Mouse (Mus musculus): ENCODE measurements around the gene Heatr4. TPM values are rescaled to one million over a fixed set of nuclear protein-coding genes. Genes with fewer than 3 reads are reported as not detected.
"Not testable (repeated sequence)": the region's sequence is repeated elsewhere in the genome, so short reads cannot be mapped to it uniquely, and the experiment has no call there.

The Heatr4 gene
- polyA plus RNA-seq (2014; fragmentation: Nextera tagmentation; extraction: Ambion mirVana) = 0.10 and 0.11 TPM in 2 replicates

DNA sequence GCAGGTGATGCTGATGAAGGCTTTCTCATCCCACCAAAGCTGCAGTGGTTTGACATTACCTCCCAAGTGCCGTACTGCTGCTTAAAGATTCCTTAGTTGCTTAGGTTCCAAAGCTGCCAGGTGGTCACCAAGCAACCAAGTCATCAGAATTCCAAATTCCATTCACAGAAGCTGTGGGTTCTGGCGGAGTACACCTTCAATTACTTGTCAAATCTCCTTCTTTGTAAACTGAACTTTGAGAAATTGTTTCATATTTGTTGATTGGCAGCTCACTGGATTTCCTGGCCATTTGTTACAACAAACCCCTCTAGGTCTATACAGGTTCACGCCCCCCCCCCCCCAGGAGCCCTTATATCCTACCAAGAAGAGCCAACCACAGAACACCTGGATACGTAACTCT lies at the start of gene Heatr4:
Gene Heatr4 (minus strand): TSS at position 101 of the 400 bp plus-strand sequence.
- Histone ChIP-seq H3K4me3 (ENCODE audit: low read depth, low read length) (no peak within 1 kb of the TSS), H3K27ac (ENCODE audit: low read length) (no peak within 1 kb of the TSS), H3K27me3 (ENCODE audit: control insufficient read depth, insufficient read depth, low read length) (no peaks in the 10 kb centered on the region), H3K4me2 (replicated peaks; ENCODE audit: low read depth, low read length) (no peak within 1 kb of the TSS), H3K4me1 (ENCODE audit: control insufficient read depth, insufficient read depth, low read length) (no peaks in the 10 kb centered on the region), H3K36me3 (ENCODE audit: control insufficient read depth, insufficient read depth, low read length) (no peaks in the 10 kb centered on the region), H3K9me3 (ENCODE audit: control insufficient read depth, low read depth, low read length) (no peaks in the 10 kb centered on the region), H3K9ac (replicated peaks; ENCODE audit: low read depth, low read length) (no peak within 1 kb of the TSS)
- ATAC-seq (ENCODE audit: insufficient number of reproducible peaks, insufficient read depth, low FRiP score, low read depth) = no peak
- WGBS = 67% methylated on average over 4 of the region's 4 CpGs

DNA sequence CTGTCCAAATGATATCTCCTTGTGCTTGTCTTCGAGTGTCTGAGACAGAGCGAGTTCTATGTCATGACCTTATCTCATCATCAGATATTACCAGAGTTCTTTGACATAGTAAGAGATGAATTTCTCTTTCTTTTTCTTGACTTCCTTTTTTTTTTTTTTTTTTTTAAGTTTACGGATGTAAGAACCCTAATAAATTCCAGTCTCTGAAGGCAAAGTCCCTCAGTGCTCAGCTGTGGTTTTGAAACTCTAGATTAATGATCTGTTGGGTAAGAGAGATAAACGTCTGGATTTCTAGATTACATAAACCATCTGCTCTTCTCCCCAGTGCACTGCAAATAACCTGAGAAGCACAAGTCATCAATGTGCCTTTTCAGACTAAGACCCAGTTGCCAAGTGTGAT lies 49.5 kb upstream of the Heatr4 start:
- H3K4me1 ChIP-seq (ENCODE audit: control insufficient read depth, insufficient read depth, low read length) = no peaks in the 10 kb centered on the region
- WGBS = 30% methylated on average over 4 of the region's 4 CpGs
- H3K9ac ChIP-seq (replicated peaks; ENCODE audit: low read depth, low read length) = no peak overlapping the region
- H3K27me3 ChIP-seq (ENCODE audit: control insufficient read depth, insufficient read depth, low read length) = no peaks in the 10 kb centered on the region
- H3K27ac ChIP-seq (ENCODE audit: low read length) = no peak overlapping the region
- H3K9me3 ChIP-seq (ENCODE audit: control insufficient read depth, low read depth, low read length) = no peaks in the 10 kb centered on the region
- no peak overlapping the region for H3K4me2 ChIP-seq (replicated peaks; ENCODE audit: low read depth, low read length)
- H3K4me3 ChIP-seq (ENCODE audit: low read depth, low read length) = no peak overlapping the region
- ATAC-seq (ENCODE audit: insufficient number of reproducible peaks, insufficient read depth, low FRiP score, low read depth) = no peak
- H3K36me3 ChIP-seq (ENCODE audit: control insufficient read depth, insufficient read depth, low read length) = no peaks in the 10 kb centered on the region

GRCm38 (mm10) chr12:84033302-84033701 lies 48.6 kb upstream of the Heatr4 start:
- H3K9me3 ChIP-seq (ENCODE audit: control insufficient read depth, low read depth, low read length); H3K27me3 ChIP-seq (ENCODE audit: control insufficient read depth, insufficient read depth, low read length); ATAC-seq (ENCODE audit: insufficient number of reproducible peaks, insufficient read depth, low FRiP score, low read depth); H3K27ac ChIP-seq (ENCODE audit: low read length); H3K9ac ChIP-seq (replicated peaks; ENCODE audit: low read depth, low read length); H3K4me3 ChIP-seq (ENCODE audit: low read depth, low read length); H3K36me3 ChIP-seq (ENCODE audit: control insufficient read depth, insufficient read depth, low read length); H3K4me1 ChIP-seq (ENCODE audit: control insufficient read depth, insufficient read depth, low read length); H3K4me2 ChIP-seq (replicated peaks; ENCODE audit: low read depth, low read length): not testable (repeated sequence)
- WGBS = 73% methylated on average over 2 of the region's 2 CpGs

DNA sequence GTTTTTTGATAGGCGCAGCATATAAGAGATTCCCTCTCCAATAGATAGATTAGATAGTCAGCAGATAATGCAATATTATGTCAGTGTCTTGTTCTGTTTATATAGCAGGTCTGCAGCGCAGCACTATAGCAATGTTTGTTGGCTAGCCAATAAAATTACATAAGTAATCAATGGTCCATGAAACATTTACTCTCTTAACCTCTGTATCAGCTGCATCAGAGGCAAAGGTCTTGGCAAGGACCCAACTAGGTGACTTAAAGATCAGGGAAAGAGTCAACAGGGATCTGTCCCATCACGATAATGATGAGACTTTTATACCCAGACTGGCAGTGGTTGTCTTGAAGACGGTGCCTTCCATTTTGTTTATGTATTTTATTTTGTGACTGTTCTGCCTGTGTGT lies 48.2 kb upstream of the Heatr4 start:
- ATAC-seq (ENCODE audit: insufficient number of reproducible peaks, insufficient read depth, low FRiP score, low read depth) = no peak
- WGBS = 77% methylated on average over 4 of the region's 4 CpGs
- no peak overlapping the region for H3K9ac ChIP-seq (replicated peaks; ENCODE audit: low read depth, low read length)

GRCm38 (mm10) chr12:84030659-84031332 lies 46.1 kb upstream of the Heatr4 start:
- no peaks in the 10 kb centered on the region for H3K9me3 ChIP-seq (ENCODE audit: control insufficient read depth, low read depth, low read length)
- no peaks in the 10 kb centered on the region for H3K4me1 ChIP-seq (ENCODE audit: control insufficient read depth, insufficient read depth, low read length)
- whole genome bisulfite sequencing = 66% methylated on average over 4 of the region's 4 CpGs
- no peak overlapping the region for H3K27ac ChIP-seq (ENCODE audit: low read length)
- 0 out of 2 replicates have a peak, but pooled peaks have one; percentile 46 for ATAC-seq (ENCODE audit: insufficient number of reproducible peaks, insufficient read depth, low FRiP score, low read depth)
- H3K4me2 ChIP-seq (replicated peaks; ENCODE audit: low read depth, low read length) = no peak overlapping the region
- H3K4me3 ChIP-seq (ENCODE audit: low read depth, low read length) = no peak overlapping the region
- no peaks in the 10 kb centered on the region for H3K27me3 ChIP-seq (ENCODE audit: control insufficient read depth, insufficient read depth, low read length)
- H3K36me3 ChIP-seq (ENCODE audit: control insufficient read depth, insufficient read depth, low read length) = no peaks in the 10 kb centered on the region
- H3K9ac ChIP-seq (replicated peaks; ENCODE audit: low read depth, low read length) = no peak overlapping the region

More for the DNA sequence above, 48.2 kb upstream of the Heatr4 start:
- Histone ChIP-seq H3K9me3 (ENCODE audit: control insufficient read depth, low read depth, low read length) (no peaks in the 10 kb centered on the region), H3K4me2 (replicated peaks; ENCODE audit: low read depth, low read length) (no peak overlapping the region), H3K27ac (ENCODE audit: low read length) (no peak overlapping the region), H3K27me3 (ENCODE audit: control insufficient read depth, insufficient read depth, low read length) (no peaks in the 10 kb centered on the region), H3K4me3 (ENCODE audit: low read depth, low read length) (no peak overlapping the region), H3K36me3 (ENCODE audit: control insufficient read depth, insufficient read depth, low read length) (no peaks in the 10 kb centered on the region), H3K4me1 (ENCODE audit: control insufficient read depth, insufficient read depth, low read length) (no peaks in the 10 kb centered on the region)

DNA sequence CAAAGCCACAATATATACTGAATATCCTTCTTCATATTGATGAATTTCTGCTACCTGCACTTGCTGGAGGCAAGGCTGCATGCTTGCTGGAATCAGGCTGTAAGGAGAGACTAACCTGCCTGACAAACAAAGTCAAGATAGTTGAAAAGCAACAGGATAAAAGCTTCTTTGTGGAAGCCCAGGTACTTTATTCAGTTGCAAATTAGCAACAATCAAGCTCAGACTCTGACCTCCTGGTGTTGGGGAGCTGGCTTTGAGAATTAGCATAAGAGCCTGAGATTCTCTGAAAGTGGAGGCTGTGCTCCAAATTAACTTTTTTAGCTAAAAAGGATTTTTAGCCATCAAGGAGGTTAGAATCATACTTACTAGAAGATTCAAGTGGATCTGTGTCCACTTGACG lies 44.4 kb upstream of the Heatr4 start:
- H3K4me2 ChIP-seq (replicated peaks; ENCODE audit: low read depth, low read length); H3K27ac ChIP-seq (ENCODE audit: low read length); H3K9ac ChIP-seq (replicated peaks; ENCODE audit: low read depth, low read length); H3K36me3 ChIP-seq (ENCODE audit: control insufficient read depth, insufficient read depth, low read length); ATAC-seq (ENCODE audit: insufficient number of reproducible peaks, insufficient read depth, low FRiP score, low read depth); H3K4me1 ChIP-seq (ENCODE audit: control insufficient read depth, insufficient read depth, low read length); H3K4me3 ChIP-seq (ENCODE audit: low read depth, low read length); H3K27me3 ChIP-seq (ENCODE audit: control insufficient read depth, insufficient read depth, low read length); H3K9me3 ChIP-seq (ENCODE audit: control insufficient read depth, low read depth, low read length): not testable (repeated sequence)
- 86% methylated on average over 1 of the region's 1 CpGs for WGBS

DNA sequence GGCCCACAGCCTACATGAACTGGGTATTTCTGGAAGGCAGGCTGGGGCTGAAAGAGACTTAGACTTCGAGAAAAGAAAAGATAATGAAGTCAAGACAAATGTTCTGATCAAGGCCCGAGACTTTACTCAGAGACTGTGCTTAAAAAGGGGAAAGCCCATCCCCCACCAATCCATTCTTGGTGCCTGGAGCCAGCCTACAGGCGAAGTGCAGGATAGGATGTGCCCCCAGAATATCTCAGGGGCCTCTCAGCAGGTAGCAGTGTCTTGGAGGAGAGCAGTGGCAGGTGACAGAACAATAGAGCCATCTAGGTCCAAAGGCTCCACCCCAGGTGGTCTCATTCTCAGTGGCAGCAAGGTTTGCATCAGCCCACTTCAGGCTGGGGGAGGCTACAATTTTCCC lies 43.7 kb upstream of the Heatr4 start:
- not testable (repeated sequence) for H3K36me3 ChIP-seq (ENCODE audit: control insufficient read depth, insufficient read depth, low read length); H3K27ac ChIP-seq (ENCODE audit: low read length); H3K27me3 ChIP-seq (ENCODE audit: control insufficient read depth, insufficient read depth, low read length)

GRCm38 (mm10) chr12:84025888-84026287 lies 41.2 kb upstream of the Heatr4 start:
- Histone ChIP-seq H3K4me3 (ENCODE audit: low read depth, low read length) (no peak overlapping the region), H3K27me3 (ENCODE audit: control insufficient read depth, insufficient read depth, low read length) (no peaks in the 10 kb centered on the region), H3K36me3 (ENCODE audit: control insufficient read depth, insufficient read depth, low read length) (no peaks in the 10 kb centered on the region), H3K9me3 (ENCODE audit: control insufficient read depth, low read depth, low read length) (no peaks in the 10 kb centered on the region), H3K27ac (ENCODE audit: low read length) (no peak overlapping the region), H3K4me2 (replicated peaks; ENCODE audit: low read depth, low read length) (no peak overlapping the region), H3K9ac (replicated peaks; ENCODE audit: low read depth, low read length) (no peak overlapping the region), H3K4me1 (ENCODE audit: control insufficient read depth, insufficient read depth, low read length) (no peaks in the 10 kb centered on the region)
- 83% methylated on average over 7 of the region's 7 CpGs for WGBS
- no peak for ATAC-seq (ENCODE audit: insufficient number of reproducible peaks, insufficient read depth, low FRiP score, low read depth)

More for the DNA sequence above, 43.7 kb upstream of the Heatr4 start:
- WGBS = 55% methylated on average over 3 of the region's 3 CpGs
- not testable (repeated sequence) for ATAC-seq (ENCODE audit: insufficient number of reproducible peaks, insufficient read depth, low FRiP score, low read depth); H3K9ac ChIP-seq (replicated peaks; ENCODE audit: low read depth, low read length); H3K4me1 ChIP-seq (ENCODE audit: control insufficient read depth, insufficient read depth, low read length); H3K9me3 ChIP-seq (ENCODE audit: control insufficient read depth, low read depth, low read length); H3K4me3 ChIP-seq (ENCODE audit: low read depth, low read length); H3K4me2 ChIP-seq (replicated peaks; ENCODE audit: low read depth, low read length)
